Mouse (Mus musculus) ES-E14 (cell line): ENCODE data around the gene Ankrd52.

Experiments used
- CHD2 ChIP-seq: IDR thresholded peaks from 2 replicates; pipeline ENCODE4 v1.6.1; 2014; ENCODE audit warnings: mild to moderate bottlenecking, low read depth, low read length, inconsistent platforms
- HCFC1 ChIP-seq: IDR thresholded peaks from 2 replicates; pipeline ENCODE4 v1.6.1; 2012; ENCODE audit warnings: low read length, inconsistent platforms, borderline replicate concordance; ENCODE audit not compliant: insufficient read depth
- ZC3H11A ChIP-seq: IDR thresholded peaks from 2 replicates; pipeline ENCODE4 v1.6.1; 2012; ENCODE audit warnings: low read depth, mild to moderate bottlenecking, inconsistent platforms, low read length, borderline replicate concordance
- ZNF384 ChIP-seq: IDR thresholded peaks from 2 replicates; pipeline ENCODE4 v1.6.1; 2012; ENCODE audit warnings: low read depth, low read length, inconsistent platforms

DNA sequence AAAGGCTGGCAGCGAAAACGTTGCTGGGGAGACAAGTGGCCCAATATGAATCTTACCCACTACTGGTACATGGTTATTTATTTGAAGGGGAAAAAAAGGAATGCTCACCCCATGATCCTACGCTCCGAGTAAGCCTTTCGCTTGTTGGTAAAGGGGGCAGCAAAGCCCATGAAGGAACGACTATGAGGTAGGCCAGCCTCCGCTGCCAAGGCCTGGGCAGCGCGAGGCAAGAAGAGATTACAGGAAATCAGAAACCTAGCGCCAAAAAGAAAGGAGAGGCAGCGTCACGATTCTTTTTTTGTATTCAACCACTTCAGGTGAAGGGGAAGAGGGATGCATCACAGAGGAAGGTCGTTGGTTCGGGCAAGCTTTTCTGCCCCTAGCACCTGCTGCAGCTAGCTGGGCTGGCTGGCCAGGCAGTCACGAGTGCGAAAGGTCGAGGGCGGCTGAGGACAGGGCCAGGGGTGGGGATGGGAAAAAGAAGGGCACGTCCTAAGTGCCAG lies 9.0 kb upstream of the Ankrd52 start:
- TF ChIP-seq ZNF384 (no peak), HCFC1 (no peak), CHD2 (no peak), ZC3H11A (no peak)
